Mouse (Mus musculus) mature B cell (primary cell): Measurements from ENCODE around the gene Il12b.
"Not testable (repeated sequence)": the region's sequence is repeated elsewhere in the genome, so short reads cannot be mapped to it uniquely, and the experiment has no call there.

Source experiments
- in situ Hi-C: fragments of 300-500 bp; cut with MboI; formaldehyde crosslinking; loops from 2 replicates; pipeline ENCODE4 v1.14.3; 2019

The Il12b gene

GRCm38 (mm10) chr11:44412276-44412675 is 12.4 kb downstream of the Il12b start:
- in situ Hi-C loops = no loop called here

DNA sequence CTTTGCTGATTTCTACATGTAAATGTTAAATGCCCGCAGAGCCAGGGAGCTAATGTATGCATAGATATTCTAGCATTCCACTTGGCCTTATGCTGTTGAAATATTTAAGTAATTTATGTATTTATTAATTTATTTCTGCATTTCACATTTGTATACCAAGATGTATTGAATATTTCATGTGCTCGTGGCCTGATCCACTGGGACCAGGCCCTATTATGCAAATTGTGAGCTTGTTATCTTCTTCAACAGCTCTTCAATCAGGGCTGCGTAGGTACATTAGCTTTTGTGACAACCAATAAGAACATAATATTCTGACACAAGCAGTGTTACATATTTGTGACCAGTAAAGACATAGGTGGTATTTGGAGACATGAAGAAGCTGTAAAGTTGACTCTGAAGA is 13.5 kb downstream of the Il12b start:
- in situ Hi-C loops = no loop called here

DNA sequence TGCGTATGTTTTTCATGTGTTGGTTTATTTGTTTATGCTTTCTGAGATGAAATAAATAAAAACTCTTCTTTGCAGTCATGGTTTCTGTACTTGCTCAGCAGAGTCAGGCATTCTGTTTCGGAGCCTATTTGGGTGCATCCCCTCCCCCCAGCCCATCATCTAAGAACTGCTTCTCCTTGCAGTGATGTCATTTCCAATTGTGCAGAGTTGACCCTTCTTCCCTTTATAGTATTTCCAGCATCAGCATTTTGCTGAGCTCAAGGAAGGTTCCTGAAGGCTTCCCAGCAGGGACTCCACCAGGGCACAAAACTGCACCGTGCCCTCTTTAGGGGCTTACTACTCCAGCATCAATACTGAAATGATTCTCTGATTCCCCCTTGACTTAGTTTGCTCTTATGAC is 14.7 kb downstream of the Il12b start:
- in situ Hi-C loops = no loop called here

DNA sequence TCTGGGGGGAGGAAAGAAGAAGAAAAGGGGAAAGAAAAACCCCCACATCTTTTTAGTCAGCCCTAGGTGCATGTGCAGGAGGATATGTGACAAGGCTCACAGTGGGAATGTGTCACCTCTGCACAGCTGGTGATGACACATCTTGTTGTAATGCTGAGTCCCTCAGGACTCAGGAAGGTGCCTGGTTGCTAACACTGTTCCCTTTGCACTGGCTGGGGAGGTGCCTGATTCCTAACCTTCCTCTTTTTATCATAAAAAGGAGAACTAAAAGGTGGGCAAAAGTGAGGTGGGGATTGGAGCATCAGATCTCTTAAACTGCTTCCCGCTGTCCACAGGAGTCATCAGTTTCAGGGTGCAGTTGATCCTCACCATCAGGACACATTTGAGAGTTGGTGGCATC is 17.5 kb downstream of the Il12b start:
- in situ Hi-C loops = no loop called here

DNA sequence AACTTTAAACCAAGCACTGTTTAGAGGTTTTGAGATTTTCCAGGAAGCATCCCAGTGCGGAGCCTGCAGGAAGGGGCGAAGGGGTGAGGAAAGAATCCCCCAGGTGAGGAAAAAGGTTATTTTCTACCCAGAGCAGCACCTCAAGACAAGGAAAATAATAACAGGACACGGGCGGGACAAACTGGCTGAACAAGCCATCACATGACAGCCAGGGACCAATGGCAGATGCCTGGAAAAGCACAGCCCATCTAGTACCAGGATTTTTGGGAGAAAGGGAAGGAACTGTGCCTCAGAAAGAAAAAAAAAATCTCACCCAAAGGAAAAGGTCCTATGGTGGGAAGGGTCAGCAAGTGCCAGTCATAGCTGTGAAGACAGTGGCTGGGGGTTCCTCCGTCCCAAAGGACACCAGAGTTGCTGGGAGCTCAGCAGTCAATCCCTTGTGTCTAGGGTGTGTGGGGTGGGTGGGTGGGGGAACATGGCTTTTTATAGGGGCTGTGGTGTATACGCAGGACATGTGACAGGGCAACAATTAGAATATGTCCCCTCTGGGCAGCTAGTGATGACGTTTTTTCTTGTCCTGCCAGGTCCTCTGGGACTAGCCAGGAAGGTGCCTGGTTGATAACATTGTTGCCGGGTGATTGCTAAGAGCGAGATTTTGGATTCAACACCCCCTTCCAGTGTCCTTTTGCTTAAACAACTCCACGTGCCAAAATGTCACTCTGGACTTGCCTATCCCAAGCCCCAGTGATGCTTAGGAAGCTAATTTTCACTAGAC is 22.7 kb downstream of the Il12b start:
- in situ Hi-C loops = no loop called here

- in situ Hi-C loops = no loop called here
Measured at GRCm38 (mm10) chr11:44423261-44423660, 23.4 kb downstream of the Il12b start.

- in situ Hi-C loops = no loop called here
Measured at GRCm38 (mm10) chr11:44423955-44424354, 24.1 kb downstream of the Il12b start.

DNA sequence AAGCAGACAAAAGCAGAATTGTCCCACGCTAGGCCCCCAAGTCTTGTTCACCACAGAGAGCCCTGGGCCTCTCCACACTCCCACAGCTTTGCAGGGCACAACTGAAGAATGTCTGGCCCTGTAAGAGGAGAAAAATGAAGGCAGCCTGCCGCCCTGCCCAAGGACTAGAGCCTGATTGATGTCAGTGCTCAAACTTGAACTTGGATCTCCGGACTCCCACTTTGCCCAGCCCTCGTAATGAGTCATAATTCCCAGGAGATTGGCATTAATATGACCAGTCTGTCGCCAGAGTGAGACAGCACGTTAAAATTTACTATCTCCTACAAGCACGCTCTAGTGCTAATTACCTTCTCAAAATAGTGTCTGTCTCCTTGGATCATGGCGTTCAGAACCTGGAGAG is 25.1 kb downstream of the Il12b start:
- in situ Hi-C loops = loop anchor here (25.0 kb wide), 1 partner anchor 338 kb away; no protein-coding TSS in a partner anchor

- in situ Hi-C loops = loop anchor here (25.0 kb wide), 1 partner anchor 338 kb away; no protein-coding TSS in a partner anchor
Measured at GRCm38 (mm10) chr11:44425626-44426025, 25.8 kb downstream of the Il12b start.

- in situ Hi-C loops = loop anchor here (25.0 kb wide), 1 partner anchor 341 kb away; no protein-coding TSS in a partner anchor
Measured at GRCm38 (mm10) chr11:44427951-44428350, 28.1 kb downstream of the Il12b start.

DNA sequence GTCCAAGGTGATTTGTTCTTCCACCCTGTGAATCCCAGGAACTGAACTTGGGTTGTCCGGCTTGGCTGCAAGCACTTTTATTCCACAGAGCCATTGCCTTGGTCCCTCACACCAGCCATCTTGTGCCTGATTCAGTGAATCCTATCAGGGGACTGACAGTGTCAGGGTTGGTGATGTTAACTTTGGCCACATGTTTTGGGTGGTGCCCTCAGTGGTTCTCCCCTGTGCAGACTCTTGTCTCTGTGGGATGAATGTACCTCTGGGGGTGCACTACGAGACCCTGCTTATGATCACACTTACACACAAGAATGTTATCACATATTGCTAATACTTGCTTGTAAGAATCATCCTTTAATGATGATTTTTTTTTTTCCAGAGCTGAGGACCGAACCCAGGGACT is 30.2 kb downstream of the Il12b start:
- in situ Hi-C loops = loop anchor here (25.0 kb wide), 1 partner anchor 343 kb away; no protein-coding TSS in a partner anchor

DNA sequence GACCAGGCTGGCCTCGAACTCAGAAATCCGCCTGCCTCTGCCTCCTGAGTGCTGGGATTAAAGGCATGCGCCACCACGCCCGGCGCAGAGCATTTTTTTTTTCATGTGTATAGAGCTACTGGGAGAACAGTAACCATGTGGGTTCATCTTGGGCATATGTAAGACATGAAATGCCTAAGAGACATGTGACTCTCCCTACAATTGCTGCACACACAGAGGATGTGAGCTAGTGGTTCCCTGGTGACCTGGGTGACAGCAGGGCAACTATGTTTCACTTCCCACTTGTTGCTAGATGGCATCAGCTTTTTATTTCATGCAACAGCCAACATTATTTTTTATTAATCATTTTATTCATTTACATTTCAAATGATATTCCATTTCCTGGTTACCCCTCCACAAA is 37.9 kb downstream of the Il12b start:
- in situ Hi-C loops = loop anchor here (25.0 kb wide), 1 partner anchor 350 kb away; no protein-coding TSS in a partner anchor

DNA sequence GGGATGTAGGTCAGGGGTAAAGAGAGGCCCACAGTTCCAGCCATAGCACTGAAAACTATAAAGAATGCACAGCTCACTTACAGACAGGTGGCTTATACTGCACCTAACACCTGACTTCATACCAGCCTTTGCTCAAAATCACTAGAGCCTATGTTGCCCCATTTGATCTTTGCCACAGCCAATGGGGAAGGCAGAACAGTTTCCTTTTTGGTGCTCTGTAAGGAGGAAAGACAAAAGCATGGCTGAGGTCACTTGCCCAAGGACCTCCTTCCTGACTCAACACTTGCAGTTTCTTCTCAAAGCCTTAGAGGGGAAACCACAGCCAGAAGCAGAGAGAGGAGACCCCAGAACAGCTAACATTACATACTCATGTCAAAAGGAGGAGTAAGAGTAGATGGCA is 51.2 kb downstream of the Il12b start:
- in situ Hi-C loops = no loop called here

DNA sequence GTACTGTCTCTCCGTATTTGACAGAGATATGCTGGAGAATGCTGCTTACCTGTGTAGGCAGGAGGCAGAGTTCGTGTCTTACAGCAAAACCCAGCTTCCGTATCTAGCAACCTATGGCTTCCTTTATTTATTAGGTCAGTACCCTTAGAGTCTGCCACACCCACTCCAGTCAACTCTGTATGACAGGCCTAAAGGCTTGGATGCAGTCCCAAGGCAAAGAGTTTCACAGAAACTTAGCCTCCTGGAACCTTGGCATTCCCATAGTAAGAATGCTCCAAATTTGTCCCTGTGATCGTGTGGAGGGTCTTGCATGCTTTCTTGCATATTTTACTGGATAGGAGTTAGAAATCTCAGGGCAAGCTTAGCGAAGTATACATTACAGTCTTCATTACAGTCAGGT is 52.2 kb downstream of the Il12b start:
- in situ Hi-C loops = not testable (repeated sequence)

DNA sequence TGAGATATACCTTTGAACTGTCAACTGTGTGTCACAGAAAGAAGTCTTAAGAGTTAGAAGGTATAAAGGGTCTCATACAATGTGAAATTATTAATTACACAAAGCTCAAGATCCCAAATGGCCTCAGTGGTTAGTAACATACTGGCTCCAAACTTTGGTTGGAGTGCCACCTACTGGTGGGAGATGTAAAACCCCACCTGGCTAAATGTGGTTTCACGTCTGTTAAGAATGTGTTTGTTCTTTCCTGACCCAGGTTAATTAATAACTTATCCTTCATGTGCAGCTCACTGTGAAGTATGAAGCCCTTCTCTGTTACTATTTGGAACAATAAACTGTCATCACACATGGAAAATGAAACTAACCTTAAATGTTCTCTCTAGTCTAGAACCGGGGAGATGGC is 53.6 kb downstream of the Il12b start:
- in situ Hi-C loops = no loop called here

DNA sequence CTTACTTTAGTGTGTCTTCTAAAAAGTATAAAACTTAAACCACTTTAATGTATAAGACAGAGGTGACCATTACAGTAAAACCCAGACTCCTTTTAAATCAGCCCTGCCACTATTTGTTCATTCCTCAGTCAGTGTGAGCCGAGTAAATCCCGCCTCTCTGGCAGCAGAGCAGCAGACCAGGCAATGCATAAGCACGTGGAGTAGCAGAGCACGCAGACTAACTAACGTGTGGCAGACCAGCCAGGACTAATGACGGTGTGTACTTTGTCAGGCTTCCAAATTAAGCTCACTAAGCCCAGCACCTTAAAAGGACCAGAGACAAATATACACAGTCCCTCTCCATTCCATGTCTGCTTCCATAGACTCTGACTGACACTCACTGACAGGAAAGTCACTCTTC is 61.6 kb downstream of the Il12b start:
- in situ Hi-C loops = no loop called here
